15 mouse cellular contexts compared by ENCODE assay signal in genomic region chr2:32448480-32448879, GRCm38 (mm10). TPM values are rescaled to one million over a fixed set of nuclear protein-coding genes. Genes with fewer than 3 reads are reported as not detected.
DNase-seq lines count a peak whose midpoint lies in the region; ATAC-seq lines count a peak whose summit lies in the region.
"Had no signal": no experiment of that assay in that cellular context is flagged by ENCODE, and none has a peak within 500 bp of the region (broad histone marks: within the 10 kb centered on the region; RNA-seq: fewer than 3 reads in every experiment).

No protein-coding gene starts in this region.

- 85% methylated on average over 1 of the region's 1 CpGs for WGBS in heart, embryonic 16.5 days
- WGBS in intestine, embryonic 15.5 days = 77% methylated on average over 1 of the region's 1 CpGs
- 73% methylated on average over 1 of the region's 1 CpGs for WGBS in stomach, embryonic 16.5 days

- H3K4me1 ChIP-seq in heart, embryonic 16.5 days (ENCODE audit: control insufficient read depth, insufficient read depth, low read length) = peaks cover 30% of the 10 kb centered on the region
- H3K4me1 ChIP-seq in megakaryocyte, embryonic 14.5 days = peaks cover 78% of the 10 kb centered on the region
- peaks cover 27% of the 10 kb centered on the region for H3K4me1 ChIP-seq in intestine, embryonic 15.5 days (replicated peaks)
- peaks cover 34% of the 10 kb centered on the region for H3K4me1 ChIP-seq in stomach, embryonic 16.5 days (ENCODE audit: control insufficient read depth, insufficient read depth, low read length)

- no peak overlapping the region for H3K4me3 ChIP-seq in heart, embryonic 16.5 days (ENCODE audit: low read length)
- H3K4me3 ChIP-seq in megakaryocyte, embryonic 14.5 days (replicated peaks) = peak overlapping the region; percentile 81
- H3K4me3 ChIP-seq in intestine, embryonic 15.5 days (replicated peaks) = no peak overlapping the region
- no peak overlapping the region for H3K4me3 ChIP-seq in stomach, embryonic 16.5 days (replicated peaks; ENCODE audit: low read length)
- H3K4me3 ChIP-seq: forebrain, embryonic 12.5 days; hindbrain, embryonic 12.5 days; midbrain, embryonic 12.5 days; neural tube, embryonic 13.5 days had no signal

- H3K27me3 ChIP-seq in heart, embryonic 16.5 days (ENCODE audit: control insufficient read depth, insufficient read depth, low read length) = no peaks in the 10 kb centered on the region
- no peaks in the 10 kb centered on the region for H3K27me3 ChIP-seq in megakaryocyte, embryonic 14.5 days (replicated peaks)
- no peaks in the 10 kb centered on the region for H3K27me3 ChIP-seq in intestine, embryonic 15.5 days (replicated peaks)
- H3K27me3 ChIP-seq in stomach, embryonic 16.5 days (ENCODE audit: control insufficient read depth, insufficient read depth, low read length) = no peaks in the 10 kb centered on the region
- H3K27me3 ChIP-seq: forebrain, embryonic 12.5 days; hindbrain, embryonic 12.5 days; midbrain, embryonic 12.5 days; neural tube, embryonic 13.5 days had no signal

- no peak overlapping the region for H3K4me2 ChIP-seq in heart, embryonic 16.5 days (ENCODE audit: low read depth, low read length)
- H3K4me2 ChIP-seq in intestine, embryonic 15.5 days (replicated peaks) = no peak overlapping the region
- H3K4me2 ChIP-seq in stomach, embryonic 16.5 days (ENCODE audit: low read depth, low read length) = no peak overlapping the region
- H3K4me2 ChIP-seq: forebrain, embryonic 12.5 days; hindbrain, embryonic 12.5 days; midbrain, embryonic 12.5 days; neural tube, embryonic 13.5 days had no signal

- no peaks in the 10 kb centered on the region for H3K9me3 ChIP-seq in heart, embryonic 16.5 days (replicated peaks; ENCODE audit: control insufficient read depth, low read length)
- H3K9me3 ChIP-seq in megakaryocyte, embryonic 14.5 days = no peaks in the 10 kb centered on the region
- no peaks in the 10 kb centered on the region for H3K9me3 ChIP-seq in intestine, embryonic 15.5 days
- no peaks in the 10 kb centered on the region for H3K9me3 ChIP-seq in stomach, embryonic 16.5 days (replicated peaks; ENCODE audit: control insufficient read depth, low read length)
- H3K9me3 ChIP-seq: forebrain, embryonic 12.5 days; hindbrain, embryonic 12.5 days; midbrain, embryonic 12.5 days; neural tube, embryonic 13.5 days had no signal

- no peaks in the 10 kb centered on the region for H3K36me3 ChIP-seq in heart, embryonic 16.5 days (ENCODE audit: control insufficient read depth, insufficient read depth)
- H3K36me3 ChIP-seq in megakaryocyte, embryonic 14.5 days (replicated peaks; ENCODE audit: low read length) = peaks cover 29% of the 10 kb centered on the region
- H3K36me3 ChIP-seq in intestine, embryonic 15.5 days = no peaks in the 10 kb centered on the region
- no peaks in the 10 kb centered on the region for H3K36me3 ChIP-seq in stomach, embryonic 16.5 days (ENCODE audit: control insufficient read depth, insufficient read depth, low read length)
- H3K36me3 ChIP-seq: forebrain, embryonic 12.5 days; midbrain, embryonic 12.5 days had no signal

- no peak overlapping the region for H3K9ac ChIP-seq in heart, embryonic 16.5 days (ENCODE audit: low read length)
- H3K9ac ChIP-seq in intestine, embryonic 15.5 days = no peak overlapping the region
- H3K9ac ChIP-seq in stomach, embryonic 16.5 days (ENCODE audit: low read length) = no peak overlapping the region
- H3K9ac ChIP-seq: forebrain, embryonic 12.5 days; hindbrain, embryonic 12.5 days; midbrain, embryonic 12.5 days; neural tube, embryonic 13.5 days had no signal

- peak overlapping the region; percentile 46; the same call in 1 of the 2 replicates for H3K27ac ChIP-seq in heart, embryonic 16.5 days (ENCODE audit: low read length)
- 0 out of 2 replicates have a peak overlapping the region, but pooled peaks have one; percentile 9 for H3K27ac ChIP-seq in intestine, embryonic 15.5 days
- 0 out of 2 replicates have a peak overlapping the region, but pooled peaks have one; percentile 7 for H3K27ac ChIP-seq in stomach, embryonic 16.5 days (ENCODE audit: low read length)
- H3K27ac ChIP-seq: forebrain, embryonic 12.5 days; hindbrain, embryonic 12.5 days; midbrain, embryonic 12.5 days; neural tube, embryonic 13.5 days had no signal

- no peak for ATAC-seq in heart, embryonic 16.5 days (replicated peaks; ENCODE audit: extremely low read depth, insufficient read depth, low FRiP score)
- ATAC-seq in megakaryocyte, adult 5-6 weeks (ENCODE audit: poor library complexity, severe bottlenecking) = no peak
- no peak for ATAC-seq in intestine, embryonic 15.5 days
- ATAC-seq in stomach, embryonic 16.5 days (ENCODE audit: insufficient read depth, low FRiP score) = no peak

- no peak for DNase-seq in heart, adult 11 months
- DNase-seq in kidney, postnatal 14 days = no peak
- DNase-seq: adrenal gland, postnatal 10 days; cerebellum, adult 11-12 months; layer of hippocampus, postnatal 36 days; lung, adult 2 months had no signal

RNA-seq across cellular contexts. Expression of gene Naif1, which starts 1.8 kb away (rescaled TPM):
- polyA plus RNA-seq in heart, embryonic 16.5 days (2015; fragmentation: Nextera tagmentation; extraction: Ambion mirVana) = 5.1 and 5.6 TPM in 2 replicates
- polyA plus RNA-seq in megakaryocyte, embryonic 14.5 days (2012; ENCODE audit: insufficient read depth, low replicate concordance) = 3.9 and 10.8 TPM in 2 replicates
- total RNA-seq in megakaryocyte, adult 5-6 weeks (2015) = 2.9 and 3.5 TPM in 2 replicates
- total RNA-seq in megakaryocyte, adult 5-6 weeks (2017) = 3.2 and 3.9 TPM in 2 replicates
- polyA plus RNA-seq in intestine, embryonic 15.5 days (2015; fragmentation: Nextera tagmentation; extraction: Ambion mirVana) = 4.7 and 5.0 TPM in 2 replicates
- polyA plus RNA-seq in stomach, embryonic 16.5 days (2015; fragmentation: Nextera tagmentation; extraction: Ambion mirVana) = 5.1 and 5.7 TPM in 2 replicates

RNA-seq across cellular contexts. Expression of gene Slc25a25, which starts 2.8 kb away (rescaled TPM):
- polyA plus RNA-seq in heart, embryonic 16.5 days (2015; fragmentation: Nextera tagmentation; extraction: Ambion mirVana) = 12.2 and 12.8 TPM in 2 replicates
- polyA plus RNA-seq in megakaryocyte, embryonic 14.5 days (2012; ENCODE audit: insufficient read depth, low replicate concordance) = 7.3 and 7.9 TPM in 2 replicates
- 4.6 and 6.9 TPM in 2 replicates for total RNA-seq in megakaryocyte, adult 5-6 weeks (2015)
- 8.4 and 10.7 TPM in 2 replicates for total RNA-seq in megakaryocyte, adult 5-6 weeks (2017)
- 20.0 and 20.1 TPM in 2 replicates for polyA plus RNA-seq in intestine, embryonic 15.5 days (2015; fragmentation: Nextera tagmentation; extraction: Ambion mirVana)
- 15.4 and 16.9 TPM in 2 replicates for polyA plus RNA-seq in stomach, embryonic 16.5 days (2015; fragmentation: Nextera tagmentation; extraction: Ambion mirVana)

RNA-seq across cellular contexts. Expression of gene Ptges2, which starts 52.8 kb away (rescaled TPM):
- 44.2 and 50.7 TPM in 2 replicates for polyA plus RNA-seq in heart, embryonic 16.5 days (2015; fragmentation: Nextera tagmentation; extraction: Ambion mirVana)
- 2.5 and 3.4 TPM in 2 replicates for polyA plus RNA-seq in megakaryocyte, embryonic 14.5 days (2012; ENCODE audit: insufficient read depth, low replicate concordance)
- total RNA-seq in megakaryocyte, adult 5-6 weeks (2015) = 5.0 and 6.7 TPM in 2 replicates
- total RNA-seq in megakaryocyte, adult 5-6 weeks (2017) = 7.2 and 8.8 TPM in 2 replicates
- 43.5 and 48.2 TPM in 2 replicates for polyA plus RNA-seq in intestine, embryonic 15.5 days (2015; fragmentation: Nextera tagmentation; extraction: Ambion mirVana)
- 23.7 and 26.7 TPM in 2 replicates for polyA plus RNA-seq in stomach, embryonic 16.5 days (2015; fragmentation: Nextera tagmentation; extraction: Ambion mirVana)
